Comparison of ENCODE assay signal across 18 mouse cellular contexts in genomic region chr2:91714921-91715320, GRCm38 (mm10). TPM values are rescaled to one million over a fixed set of nuclear protein-coding genes. Genes with fewer than 3 reads are reported as not detected.
A peak's percentile ranks its signal among the peaks of the same experiment; 100 is the strongest.
DNase-seq lines count a peak whose midpoint lies in the region; ATAC-seq and TF ChIP-seq lines count a peak whose summit lies in the region.
"Had no signal": no experiment of that assay in that cellular context is flagged by ENCODE, and none has a peak within 500 bp of the region (broad histone marks: within the 10 kb centered on the region; RNA-seq: fewer than 3 reads in every experiment).

No protein-coding gene starts in this region.

- no peaks in the 10 kb centered on the region for H3K27me3 ChIP-seq in neural tube, embryonic 13.5 days
- H3K27me3 ChIP-seq in neural tube, embryonic 15.5 days (replicated peaks): no peaks in the 10 kb centered on the region
- H3K27me3 ChIP-seq: embryonic facial prominence, embryonic 12.5 days; forebrain, embryonic 13.5 days; forebrain, embryonic 15.5 days had no signal

- H3K4me3 ChIP-seq in neural tube, embryonic 13.5 days: no peak overlapping the region
- no peak overlapping the region for H3K4me3 ChIP-seq in neural tube, embryonic 15.5 days (replicated peaks)
- H3K4me3 ChIP-seq in left cerebral cortex, adult 2 months: no peak overlapping the region
- H3K4me3 ChIP-seq: embryonic facial prominence, embryonic 10.5 days; embryonic facial prominence, embryonic 12.5 days; forebrain, embryonic 13.5 days; forebrain, embryonic 15.5 days had no signal

- 0 out of 2 replicates have a peak, but pooled peaks cover 9% of the 10 kb centered on the region for H3K36me3 ChIP-seq in neural tube, embryonic 13.5 days
- peaks cover 11% of the 10 kb centered on the region; the same call in 1 of the 2 replicates for H3K36me3 ChIP-seq in neural tube, embryonic 15.5 days
- H3K36me3 ChIP-seq: forebrain, embryonic 15.5 days had no signal

- DNase-seq in retina, embryonic 14.5 days (ENCODE audit: low spot score): peak; percentile 35
- peak; percentile 67 for DNase-seq in retina, postnatal 7 days (ENCODE audit: low read depth, low spot score)
- DNase-seq in left cerebral cortex, adult 2 months (ENCODE audit: extremely low spot score in 1 of 2, low spot score in 2 of 2): no peak
- no peak for DNase-seq in frontal cortex, postnatal 14 days (ENCODE audit: low spot score in 2 of 2)
- DNase-seq: adrenal gland, adult 8-10 months; adrenal gland, postnatal 14 days; adrenal gland, postnatal 36 days; cerebellum, adult 11-12 months; cerebellum, adult 2 months; cerebellum, adult 9-10 months; cerebellum, postnatal 10 days; cerebellum, postnatal 25 days had no signal

- WGBS in neural tube, embryonic 13.5 days: 97% methylated on average over 1 of the region's 1 CpGs
- WGBS in neural tube, embryonic 15.5 days: 91% methylated on average over 1 of the region's 1 CpGs

- no peak for ATAC-seq in neural tube, embryonic 13.5 days (ENCODE audit: low read depth)
- no peak for ATAC-seq in neural tube, embryonic 15.5 days (ENCODE audit: low FRiP score)
- ATAC-seq: forebrain, embryonic 13.5 days; forebrain, embryonic 15.5 days had no signal

- TF ChIP-seq CTCF in left cerebral cortex, adult 2 months (IDR thresholded peaks at IDR 0.05): no peak

- no peak overlapping the region for H3K27ac ChIP-seq in neural tube, embryonic 13.5 days (replicated peaks)
- no peak overlapping the region for H3K27ac ChIP-seq in neural tube, embryonic 15.5 days (replicated peaks)
- H3K27ac ChIP-seq in left cerebral cortex, adult 2 months: no peak overlapping the region
- H3K27ac ChIP-seq: embryonic facial prominence, embryonic 10.5 days; embryonic facial prominence, embryonic 12.5 days; forebrain, embryonic 13.5 days; forebrain, embryonic 15.5 days had no signal

- peaks cover 21% of the 10 kb centered on the region for H3K4me1 ChIP-seq in neural tube, embryonic 13.5 days (replicated peaks)
- H3K4me1 ChIP-seq in neural tube, embryonic 15.5 days: peaks cover 23% of the 10 kb centered on the region

- no peak overlapping the region for H3K4me2 ChIP-seq in neural tube, embryonic 13.5 days
- no peak overlapping the region for H3K4me2 ChIP-seq in neural tube, embryonic 15.5 days
- H3K4me2 ChIP-seq: embryonic facial prominence, embryonic 12.5 days; forebrain, embryonic 13.5 days; forebrain, embryonic 15.5 days had no signal

- peak overlapping the region; percentile 5; the same call in 1 of the 2 replicates for H3K9ac ChIP-seq in neural tube, embryonic 13.5 days
- H3K9ac ChIP-seq in neural tube, embryonic 15.5 days (replicated peaks): no peak overlapping the region
- H3K9ac ChIP-seq: embryonic facial prominence, embryonic 12.5 days; forebrain, embryonic 13.5 days; forebrain, embryonic 15.5 days had no signal

- no peaks in the 10 kb centered on the region for H3K9me3 ChIP-seq in neural tube, embryonic 13.5 days
- no peaks in the 10 kb centered on the region for H3K9me3 ChIP-seq in neural tube, embryonic 15.5 days (replicated peaks)
- H3K9me3 ChIP-seq: embryonic facial prominence, embryonic 10.5 days; embryonic facial prominence, embryonic 12.5 days; forebrain, embryonic 13.5 days; forebrain, embryonic 15.5 days had no signal

- intact Hi-C loops in left cerebral cortex, adult 2 months (cut with DNase I): loop anchor here (10.0 kb wide), 1 partner anchor 210 kb away; the partner anchor contains the start of gene Chrm4

RNA-seq across cellular contexts. Expression of gene Harbi1, which starts 4.3 kb away (rescaled TPM):
- 19.5 and 22.4 TPM in 2 replicates for polyA plus RNA-seq in neural tube, embryonic 13.5 days (2015; fragmentation: Nextera tagmentation; extraction: Ambion mirVana)
- 18.7 and 19.3 TPM in 2 replicates for polyA plus RNA-seq in neural tube, embryonic 15.5 days (2015; fragmentation: Nextera tagmentation; extraction: Ambion mirVana)
- total RNA-seq in left cerebral cortex, adult 2 months (2021): 1 to 10 TPM; 4.9 to 6.5 TPM

RNA-seq across cellular contexts. Expression of gene Atg13, which starts 4.5 kb away (rescaled TPM):
- 36.0 and 36.2 TPM in 2 replicates for polyA plus RNA-seq in neural tube, embryonic 13.5 days (2015; fragmentation: Nextera tagmentation; extraction: Ambion mirVana)
- polyA plus RNA-seq in neural tube, embryonic 15.5 days (2015; fragmentation: Nextera tagmentation; extraction: Ambion mirVana): 30.8 and 33.7 TPM in 2 replicates
- total RNA-seq in left cerebral cortex, adult 2 months (2021): 10 to 100 TPM; 83.7 to 84.1 TPM

RNA-seq across cellular contexts. Expression of gene Ambra1, which starts 15.0 kb away (rescaled TPM):
- polyA plus RNA-seq in neural tube, embryonic 13.5 days (2015; fragmentation: Nextera tagmentation; extraction: Ambion mirVana): 21.0 and 22.9 TPM in 2 replicates
- polyA plus RNA-seq in neural tube, embryonic 15.5 days (2015; fragmentation: Nextera tagmentation; extraction: Ambion mirVana): 21.3 and 22.0 TPM in 2 replicates
- total RNA-seq in left cerebral cortex, adult 2 months (2021): 10 to 100 TPM; 55.9 to 56.3 TPM

Comparison
In these comparisons a context has a peak if more than half of its experiments do, and no peak if none do; other contexts are left out.
1. DNase-seq: peak in retina, embryonic 14.5 days (single experiment) and retina, postnatal 7 days (single experiment); none in left cerebral cortex, adult 2 months (0 of 2) and frontal cortex, postnatal 14 days (0 of 2).